Mouse (Mus musculus): Measurements from ENCODE around the gene Slc16a1. TPM values are rescaled to one million over a fixed set of nuclear protein-coding genes. Genes with fewer than 3 reads are reported as not detected.

The Slc16a1 gene
- total and polyA plus RNA-seq, 2 experiments from 2014 or later, result 104 to 213 TPM

GRCm38 (mm10) chr3:104614081-104614480 is 24.4 kb upstream of the Slc16a1 start:
- Histone ChIP-seq H3K4me2 (ENCODE audit: low read depth, low read length) (no peak overlapping the region), H3K4me1 (ENCODE audit: control insufficient read depth, insufficient read depth) (peaks cover 25% of the 10 kb centered on the region), H3K27me3 (ENCODE audit: control insufficient read depth, insufficient read depth, low read length) (no peaks in the 10 kb centered on the region), H3K9me3 (replicated peaks; ENCODE audit: control insufficient read depth, low read length) (no peaks in the 10 kb centered on the region), H3K27ac (ENCODE audit: low read depth) (no peak overlapping the region), H3K9ac (replicated peaks; ENCODE audit: low read depth, low read length) (no peak overlapping the region), H3K4me3 (ENCODE audit: low read depth, low read length) (no peak overlapping the region), H3K36me3 (replicated peaks; ENCODE audit: control insufficient read depth, insufficient read depth, low read length) (no peaks in the 10 kb centered on the region)
- TF ChIP-seq EP300 (IDR thresholded peaks at IDR 0.05; ENCODE audit: low read depth) (no peak), CTCF (IDR thresholded peaks at IDR 0.05; ENCODE audit: low read depth) (no peak)
- 35% methylated on average over 1 of the region's 1 CpGs for WGBS
- ATAC-seq (ENCODE audit: insufficient read depth, low read depth), result no peak; the same call in 1 of the 2 replicates
- DNase-seq (ENCODE audit: low spot score), result no peak

- Histone ChIP-seq H3K4me1 (ENCODE audit: control insufficient read depth, insufficient read depth) (peaks cover 25% of the 10 kb centered on the region), H3K9me3 (replicated peaks; ENCODE audit: control insufficient read depth, low read length) (no peaks in the 10 kb centered on the region), H3K27me3 (ENCODE audit: control insufficient read depth, insufficient read depth, low read length) (no peaks in the 10 kb centered on the region), H3K36me3 (replicated peaks; ENCODE audit: control insufficient read depth, insufficient read depth, low read length) (no peaks in the 10 kb centered on the region), H3K4me2 (ENCODE audit: low read depth, low read length) (no peak overlapping the region), H3K9ac (replicated peaks; ENCODE audit: low read depth, low read length) (no peak overlapping the region), H3K4me3 (ENCODE audit: low read depth, low read length) (no peak overlapping the region), H3K27ac (ENCODE audit: low read depth) (no peak overlapping the region)
- ATAC-seq (ENCODE audit: insufficient read depth, low read depth) (no peak), DNase-seq (ENCODE audit: low spot score) (no peak)
- WGBS, result 73% methylated on average over 2 of the region's 2 CpGs
- TF ChIP-seq EP300 (IDR thresholded peaks at IDR 0.05; ENCODE audit: low read depth), result no peak
- TF ChIP-seq CTCF (IDR thresholded peaks at IDR 0.05; ENCODE audit: low read depth), result no peak
Observed at GRCm38 (mm10) chr3:104615216-104615615, 23.3 kb upstream of the Slc16a1 start.

GRCm38 (mm10) chr3:104616155-104616554 is 22.3 kb upstream of the Slc16a1 start:
- Histone ChIP-seq H3K9ac (replicated peaks; ENCODE audit: low read depth, low read length) (no peak overlapping the region), H3K9me3 (replicated peaks; ENCODE audit: control insufficient read depth, low read length) (no peaks in the 10 kb centered on the region), H3K27ac (ENCODE audit: low read depth) (no peak overlapping the region), H3K4me3 (ENCODE audit: low read depth, low read length) (no peak overlapping the region), H3K4me2 (ENCODE audit: low read depth, low read length) (no peak overlapping the region), H3K27me3 (ENCODE audit: control insufficient read depth, insufficient read depth, low read length) (no peaks in the 10 kb centered on the region), H3K4me1 (ENCODE audit: control insufficient read depth, insufficient read depth) (peaks cover 25% of the 10 kb centered on the region), H3K36me3 (replicated peaks; ENCODE audit: control insufficient read depth, insufficient read depth, low read length) (no peaks in the 10 kb centered on the region)
- 46% methylated on average over 8 of the region's 8 CpGs for WGBS
- no peak for DNase-seq (ENCODE audit: low spot score)
- no peak for ATAC-seq (ENCODE audit: insufficient read depth, low read depth)
- no peak for TF ChIP-seq CTCF (IDR thresholded peaks at IDR 0.05; ENCODE audit: low read depth)
- TF ChIP-seq EP300 (IDR thresholded peaks at IDR 0.05; ENCODE audit: low read depth), result no peak

GRCm38 (mm10) chr3:104621841-104622240 is 16.6 kb upstream of the Slc16a1 start:
- Histone ChIP-seq H3K27me3 (ENCODE audit: control insufficient read depth, insufficient read depth, low read length) (no peaks in the 10 kb centered on the region), H3K4me3 (ENCODE audit: low read depth, low read length) (no peak overlapping the region), H3K9me3 (replicated peaks; ENCODE audit: control insufficient read depth, low read length) (no peaks in the 10 kb centered on the region), H3K9ac (replicated peaks; ENCODE audit: low read depth, low read length) (no peak overlapping the region), H3K36me3 (replicated peaks; ENCODE audit: control insufficient read depth, insufficient read depth, low read length) (no peaks in the 10 kb centered on the region), H3K4me1 (ENCODE audit: control insufficient read depth, insufficient read depth) (no peaks in the 10 kb centered on the region), H3K4me2 (ENCODE audit: low read depth, low read length) (no peak overlapping the region), H3K27ac (ENCODE audit: low read depth) (no peak overlapping the region)
- 60% methylated on average over 1 of the region's 1 CpGs for WGBS
- DNase-seq (ENCODE audit: low spot score), result no peak
- TF ChIP-seq EP300 (IDR thresholded peaks at IDR 0.05; ENCODE audit: low read depth) (no peak), CTCF (IDR thresholded peaks at IDR 0.05; ENCODE audit: low read depth) (no peak)
- no peak for ATAC-seq (ENCODE audit: insufficient read depth, low read depth)

GRCm38 (mm10) chr3:104629810-104630209 is 8.7 kb upstream of the Slc16a1 start:
- no peak overlapping the region for H3K4me2 ChIP-seq (ENCODE audit: low read depth, low read length)
- no peak overlapping the region for H3K27ac ChIP-seq (ENCODE audit: low read depth)
- DNase-seq (ENCODE audit: low spot score) (no peak), ATAC-seq (ENCODE audit: insufficient read depth, low read depth) (no peak)
- TF ChIP-seq EP300 (IDR thresholded peaks at IDR 0.05; ENCODE audit: low read depth) (no peak), CTCF (IDR thresholded peaks at IDR 0.05; ENCODE audit: low read depth) (no peak)
- H3K4me3 ChIP-seq (ENCODE audit: low read depth, low read length), result no peak overlapping the region
- H3K36me3 ChIP-seq (replicated peaks; ENCODE audit: control insufficient read depth, insufficient read depth, low read length), result no peaks in the 10 kb centered on the region
- no peak overlapping the region for H3K9ac ChIP-seq (replicated peaks; ENCODE audit: low read depth, low read length)
- H3K9me3 ChIP-seq (replicated peaks; ENCODE audit: control insufficient read depth, low read length), result no peaks in the 10 kb centered on the region
- H3K27me3 ChIP-seq (ENCODE audit: control insufficient read depth, insufficient read depth, low read length), result no peaks in the 10 kb centered on the region
- 39% methylated on average over 2 of the region's 2 CpGs for WGBS
- no peaks in the 10 kb centered on the region for H3K4me1 ChIP-seq (ENCODE audit: control insufficient read depth, insufficient read depth)

GRCm38 (mm10) chr3:104630941-104631340 is 7.5 kb upstream of the Slc16a1 start:
- H3K4me2 ChIP-seq (ENCODE audit: low read depth, low read length), result no peak overlapping the region
- no peaks in the 10 kb centered on the region for H3K9me3 ChIP-seq (replicated peaks; ENCODE audit: control insufficient read depth, low read length)
- no peak overlapping the region for H3K9ac ChIP-seq (replicated peaks; ENCODE audit: low read depth, low read length)
- no peak for DNase-seq (ENCODE audit: low spot score)
- no peak for ATAC-seq (ENCODE audit: insufficient read depth, low read depth)
- H3K4me1 ChIP-seq (ENCODE audit: control insufficient read depth, insufficient read depth), result no peaks in the 10 kb centered on the region
- no peak overlapping the region for H3K4me3 ChIP-seq (ENCODE audit: low read depth, low read length)
- H3K36me3 ChIP-seq (replicated peaks; ENCODE audit: control insufficient read depth, insufficient read depth, low read length), result no peaks in the 10 kb centered on the region
- H3K27ac ChIP-seq (ENCODE audit: low read depth), result no peak overlapping the region
- no peaks in the 10 kb centered on the region for H3K27me3 ChIP-seq (ENCODE audit: control insufficient read depth, insufficient read depth, low read length)
- TF ChIP-seq CTCF (IDR thresholded peaks at IDR 0.05; ENCODE audit: low read depth) (no peak), EP300 (IDR thresholded peaks at IDR 0.05; ENCODE audit: low read depth) (no peak)
- WGBS, result 85% methylated on average over 2 of the region's 2 CpGs
